Mouse (Mus musculus) neural tube, embryonic 14.5 days (tissue): ENCODE measurements around the gene Stk38. TPM values are rescaled to one million over a fixed set of nuclear protein-coding genes. Genes with fewer than 3 reads are reported as not detected.

Source experiments
- ATAC-seq: fragments of 200-750 bp; cut with Nextera tagmentation; 2 replicates; pipeline ENCODE4 v1.8.0; 2017; ENCODE audit warnings: low read depth, mild to moderate bottlenecking, moderate TSS enrichment, moderate library complexity
- H3K27ac ChIP-seq: fragments of 300-500 bp; sonication (generic); 2 replicates; pipeline ENCODE4 v1.5.1; 2014; ENCODE audit warnings: low read depth, mild to moderate bottlenecking, control low read depth, low read length, moderate library complexity, mixed read lengths
- H3K27me3 ChIP-seq: fragments of 300-500 bp; sonication (generic); 2 replicates; pipeline ENCODE4 v1.6.1; 2014; ENCODE audit warnings: low read length; ENCODE audit not compliant: control insufficient read depth, insufficient read depth
- H3K36me3 ChIP-seq: fragments of 300-500 bp; sonication (generic); 2 replicates; pipeline ENCODE4 v1.6.1; 2014; ENCODE audit warnings: low read length, mixed read lengths; ENCODE audit not compliant: control insufficient read depth, insufficient read depth
- H3K4me1 ChIP-seq: fragments of 300-500 bp; sonication (generic); 2 replicates; pipeline ENCODE4 v1.6.1; 2014; ENCODE audit warnings: low read length; ENCODE audit not compliant: control insufficient read depth, insufficient read depth
- H3K4me2 ChIP-seq: fragments of 300-500 bp; sonication (generic); 2 replicates; pipeline ENCODE4 v1.6.1; 2014; ENCODE audit warnings: mild to moderate bottlenecking, low read depth, low read length, control low read depth
- H3K4me3 ChIP-seq: fragments of 300-500 bp; sonication (generic); 2 replicates; pipeline ENCODE4 v1.5.1; 2014; ENCODE audit warnings: low read depth, low read length, control low read depth, mixed read lengths
- H3K9ac ChIP-seq: fragments of 300-500 bp; sonication (generic); replicated peaks from 2 replicates; pipeline ENCODE4 v1.6.1; 2014; ENCODE audit warnings: low read depth, mild to moderate bottlenecking, control low read depth, low read length, mixed read lengths
- H3K9me3 ChIP-seq: fragments of 300-500 bp; sonication (generic); 2 replicates; pipeline ENCODE4 v1.6.1; 2016; ENCODE audit warnings: low read length; ENCODE audit not compliant: control insufficient read depth
- WGBS: fragments of 180-500 bp; shearing (Covaris S2); extraction: QIAGEN DNeasy Blood & Tissue Kit; methylation state at CpG from one replicate; pipeline ENCODE4 v1.1.7; 2014; 5-methylcytosine and 5-hydroxymethylcytosine counted together
- polyA plus RNA-seq: library from polyadenylated mRNA; unstranded; fragments of >200 nt; fragmentation: Nextera tagmentation; extraction: Ambion mirVana; gene quantifications from 2 replicates; pipeline ENCODE4 v1.2.1, GENCODE M21; 2014

Stk38 gene
- polyA plus RNA-seq, 1 experiment from 2014 or later: 82.4 TPM

DNA sequence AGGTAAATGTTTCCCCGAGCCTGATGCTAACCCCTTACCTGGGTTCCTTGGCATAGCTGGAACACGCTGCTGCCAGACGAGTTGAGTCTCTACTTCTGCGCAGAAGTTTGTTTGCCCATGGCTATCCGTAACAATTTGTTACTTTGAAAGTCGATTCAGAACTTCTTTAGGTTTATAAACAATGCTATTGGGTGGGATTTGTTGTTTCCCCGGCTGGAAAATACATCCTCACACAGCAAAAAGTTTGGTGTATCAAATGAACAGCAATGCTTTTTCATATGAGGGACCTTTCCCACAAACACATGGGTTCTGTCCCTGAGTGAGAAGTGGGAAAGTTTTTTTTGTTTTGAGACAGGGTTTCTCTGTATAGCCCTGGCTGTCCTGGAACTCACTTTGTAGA is 64.1 kb downstream of the Stk38 start, which contains the start of gene Pxt1:
Gene Pxt1 (minus strand): TSS at position 101 of the 400 bp plus-strand sequence.
- no peaks in the 10 kb centered on the region for H3K9me3 ChIP-seq
- no peaks in the 10 kb centered on the region for H3K27me3 ChIP-seq
- no peak within 1 kb of the TSS for H3K4me3 ChIP-seq
- no peak within 1 kb of the TSS for H3K4me2 ChIP-seq
- H3K9ac ChIP-seq: no peak within 1 kb of the TSS
- no peak for ATAC-seq
- WGBS: 93% methylated on average over 7 of the region's 7 CpGs
- H3K27ac ChIP-seq: no peak within 1 kb of the TSS
- no peaks in the 10 kb centered on the region for H3K4me1 ChIP-seq
- no peaks in the 10 kb centered on the region for H3K36me3 ChIP-seq

DNA sequence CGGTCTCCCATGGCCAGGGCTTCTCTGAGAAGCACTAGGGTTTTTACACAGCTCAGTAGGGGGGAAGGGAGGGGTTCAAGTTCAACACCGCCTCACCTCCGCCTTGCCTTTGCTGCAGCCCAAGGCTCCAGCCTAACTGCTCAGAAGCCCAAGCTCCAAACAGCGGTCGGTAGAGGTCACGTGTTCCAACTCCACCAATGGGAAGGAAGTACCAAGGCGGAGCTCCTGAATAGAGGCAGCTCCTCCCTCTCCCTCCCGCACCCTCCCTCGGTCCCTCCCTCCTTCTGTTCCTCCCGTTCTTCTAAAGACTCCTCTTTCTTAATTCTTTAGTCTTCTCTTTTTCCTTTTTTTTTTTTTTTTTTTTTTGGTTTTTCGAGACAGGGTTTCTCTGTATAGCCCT is 65.7 kb downstream of the Stk38 start:
- Histone ChIP-seq H3K4me2 (no peak overlapping the region), H3K27me3 (no peaks in the 10 kb centered on the region), H3K9me3 (no peaks in the 10 kb centered on the region), H3K27ac (no peak overlapping the region), H3K4me1 (no peaks in the 10 kb centered on the region), H3K9ac (no peak overlapping the region), H3K4me3 (no peak overlapping the region), H3K36me3 (no peaks in the 10 kb centered on the region)
- ATAC-seq: no peak
- 72% methylated on average over 10 of the region's 11 CpGs for WGBS

- Histone ChIP-seq H3K9ac (no peak overlapping the region), H3K4me3 (no peak overlapping the region), H3K27me3 (no peaks in the 10 kb centered on the region), H3K27ac (no peak overlapping the region), H3K9me3 (no peaks in the 10 kb centered on the region), H3K4me2 (no peak overlapping the region), H3K4me1 (no peaks in the 10 kb centered on the region), H3K36me3 (no peaks in the 10 kb centered on the region)
- no peak for ATAC-seq
- 87% methylated on average over 25 of the region's 25 CpGs for WGBS
Measured at GRCm38 (mm10) chr17:28940776-28941555, 66.8 kb downstream of the Stk38 start.

GRCm38 (mm10) chr17:28936622-28937345 is 71.0 kb downstream of the Stk38 start:
- no peak overlapping the region for H3K4me3 ChIP-seq
- WGBS: 79% methylated on average over 10 of the region's 10 CpGs
- no peaks in the 10 kb centered on the region for H3K4me1 ChIP-seq
- ATAC-seq: no peak
- H3K36me3 ChIP-seq: no peaks in the 10 kb centered on the region
- H3K9ac ChIP-seq: no peak overlapping the region
- no peaks in the 10 kb centered on the region for H3K9me3 ChIP-seq
- H3K4me2 ChIP-seq: no peak overlapping the region
- no peak overlapping the region for H3K27ac ChIP-seq
- H3K27me3 ChIP-seq: no peaks in the 10 kb centered on the region

GRCm38 (mm10) chr17:28936133-28936532 is 71.7 kb downstream of the Stk38 start:
- Histone ChIP-seq H3K27ac (no peak overlapping the region), H3K4me1 (no peaks in the 10 kb centered on the region), H3K27me3 (no peaks in the 10 kb centered on the region), H3K4me3 (no peak overlapping the region), H3K9me3 (no peaks in the 10 kb centered on the region), H3K4me2 (no peak overlapping the region), H3K36me3 (no peaks in the 10 kb centered on the region), H3K9ac (no peak overlapping the region)
- ATAC-seq: no peak
- 93% methylated on average over 7 of the region's 7 CpGs for WGBS

- ATAC-seq: no peak
- Histone ChIP-seq H3K4me1 (no peaks in the 10 kb centered on the region), H3K4me3 (no peak overlapping the region), H3K27ac (no peak overlapping the region), H3K9me3 (no peaks in the 10 kb centered on the region), H3K9ac (no peak overlapping the region), H3K4me2 (no peak overlapping the region), H3K27me3 (no peaks in the 10 kb centered on the region), H3K36me3 (no peaks in the 10 kb centered on the region)
- WGBS: 75% methylated on average over 19 of the region's 19 CpGs
Measured at GRCm38 (mm10) chr17:28934120-28934916, 73.5 kb downstream of the Stk38 start.

DNA sequence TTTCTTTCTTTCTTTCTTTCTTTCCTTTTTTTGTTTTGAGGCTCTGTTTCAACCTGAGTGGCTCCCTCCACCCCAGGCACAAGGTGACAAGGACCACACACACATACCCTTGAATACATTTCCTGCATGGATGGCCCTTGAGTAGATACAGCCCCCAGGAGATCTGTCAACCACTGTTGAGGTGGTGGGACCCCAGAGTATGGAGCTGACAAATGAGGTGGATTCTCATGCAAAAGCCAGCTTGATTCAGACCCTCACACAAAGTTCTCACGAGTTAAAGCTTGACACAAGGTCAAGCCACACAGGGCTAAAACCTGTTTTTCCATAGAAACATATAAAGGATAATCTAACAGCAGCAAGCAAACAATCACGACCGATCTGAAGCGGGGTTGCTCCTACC is 75.5 kb downstream of the Stk38 start:
- no peaks in the 10 kb centered on the region for H3K27me3 ChIP-seq
- H3K9ac ChIP-seq: no peak overlapping the region
- no peak for ATAC-seq
- no peak overlapping the region for H3K4me3 ChIP-seq
- 88% methylated on average over 4 of the region's 4 CpGs for WGBS
- no peaks in the 10 kb centered on the region for H3K36me3 ChIP-seq
- H3K4me1 ChIP-seq: no peaks in the 10 kb centered on the region
- no peaks in the 10 kb centered on the region for H3K9me3 ChIP-seq
- H3K4me2 ChIP-seq: no peak overlapping the region
- H3K27ac ChIP-seq: no peak overlapping the region

DNA sequence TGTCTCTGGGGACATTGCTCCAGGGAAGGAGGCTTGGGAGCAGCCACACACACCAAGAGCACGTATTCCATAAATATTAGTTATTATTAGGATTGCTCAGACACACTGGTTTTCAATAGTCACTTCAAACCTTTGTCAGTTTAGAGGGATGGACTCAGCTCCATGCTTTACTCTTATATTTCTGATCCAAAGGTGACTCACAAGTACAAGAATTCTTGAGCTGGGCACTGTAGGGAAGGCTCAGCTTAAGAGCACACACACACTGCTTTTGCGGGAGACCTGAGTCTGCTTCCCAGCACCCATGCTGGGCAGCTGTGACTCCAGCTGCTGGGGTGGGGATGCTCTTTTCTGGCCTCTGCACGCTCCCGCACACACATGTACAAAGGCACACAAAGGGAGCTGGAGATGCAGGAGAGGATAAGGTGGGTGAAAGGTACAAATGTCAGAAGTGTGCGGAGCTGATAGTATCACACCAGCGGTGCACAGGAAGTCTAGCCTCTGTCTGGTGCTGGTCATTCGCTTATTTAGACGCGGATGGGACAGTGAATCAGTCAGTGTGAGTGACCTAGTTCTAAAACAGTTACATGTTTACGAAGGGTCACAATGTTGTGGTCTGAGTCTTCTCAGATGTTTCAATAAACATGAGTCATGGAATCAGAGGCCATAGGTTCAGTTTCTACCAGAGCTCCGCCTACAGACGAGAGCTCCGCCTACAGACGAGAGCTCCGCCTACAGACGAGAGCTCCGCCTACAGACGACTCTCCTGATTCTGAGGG is 76.2 kb downstream of the Stk38 start:
- Histone ChIP-seq H3K9ac (no peak overlapping the region), H3K9me3 (no peaks in the 10 kb centered on the region), H3K4me3 (no peak overlapping the region), H3K27ac (no peak overlapping the region), H3K27me3 (no peaks in the 10 kb centered on the region), H3K4me1 (no peaks in the 10 kb centered on the region), H3K4me2 (no peak overlapping the region), H3K36me3 (no peaks in the 10 kb centered on the region)
- 92% methylated on average over 18 of the region's 18 CpGs for WGBS
- no peak for ATAC-seq
